Mouse (Mus musculus) lung, embryonic 14.5 days (tissue): ENCODE results near the gene Fam205a1. TPM values are rescaled to one million over a fixed set of nuclear protein-coding genes. Genes with fewer than 3 reads are reported as not detected.
A peak's percentile ranks its signal among the peaks of the same experiment; 100 is the strongest.
"Not testable (repeated sequence)": the region's sequence is repeated elsewhere in the genome, so short reads cannot be mapped to it uniquely, and the experiment has no call there.

Experiments used
- ATAC-seq: fragments of 200-750 bp; cut with Nextera tagmentation; 2 replicates; pipeline ENCODE4 v1.8.0; 2017; ENCODE audit warnings: mild to moderate bottlenecking, moderate TSS enrichment, moderate library complexity; ENCODE audit not compliant: insufficient read depth
- DNase-seq: peaks from one replicate; pipeline ENCODE4 v3.0.0-alpha.2; 2015
- H3K27ac ChIP-seq: fragments of 300-500 bp; sonication (generic); 2 replicates; pipeline ENCODE4 v1.5.1; 2014; ENCODE audit warnings: low read depth, mild to moderate bottlenecking, moderate library complexity
- H3K27me3 ChIP-seq: fragments of 300-500 bp; sonication (generic); 2 replicates; pipeline ENCODE4 v1.6.1; 2014; ENCODE audit warnings: low read length, control low read depth; ENCODE audit not compliant: insufficient read depth
- H3K36me3 ChIP-seq: fragments of 300-500 bp; sonication (generic); 2 replicates; pipeline ENCODE4 v1.6.1; 2014; ENCODE audit warnings: control low read depth; ENCODE audit not compliant: insufficient read depth
- H3K4me1 ChIP-seq: fragments of 300-500 bp; sonication (generic); 2 replicates; pipeline ENCODE4 v1.6.1; 2014; ENCODE audit warnings: antibody characterized with exemption, control low read depth; ENCODE audit not compliant: insufficient read depth
- H3K4me2 ChIP-seq: fragments of 300-500 bp; sonication (generic); 2 replicates; pipeline ENCODE4 v1.6.1; 2014; ENCODE audit warnings: mild to moderate bottlenecking
- H3K4me3 ChIP-seq: fragments of 300-500 bp; sonication (generic); 2 replicates; pipeline ENCODE4 v1.5.1; 2014; ENCODE audit warnings: low read depth, low read length
- H3K9ac ChIP-seq: fragments of 300-500 bp; sonication (generic); 2 replicates; pipeline ENCODE4 v1.6.1; 2014
- H3K9me3 ChIP-seq: fragments of 300-500 bp; sonication (generic); 2 replicates; pipeline ENCODE4 v1.6.1; 2016; ENCODE audit warnings: low read depth, low read length, control low read depth
- CTCF ChIP-seq: IDR thresholded peaks from 2 replicates; pipeline ENCODE4 v1.5.1; 2016; ENCODE audit warnings: antibody characterized with exemption, low read depth
- WGBS: fragments of 180-500 bp; shearing (Covaris S2); extraction: QIAGEN DNeasy Blood & Tissue Kit; methylation state at CpG from one replicate; pipeline ENCODE4 v1.1.7; 2014; 5-methylcytosine and 5-hydroxymethylcytosine counted together
- polyA plus RNA-seq: library from polyadenylated mRNA; unstranded; fragments of >200 nt; fragmentation: Nextera tagmentation; extraction: Ambion mirVana; gene quantifications from 2 replicates; pipeline ENCODE4 v1.2.1, GENCODE M21; 2014

The Fam205a1 gene
- polyA plus RNA-seq, 1 experiment from 2014 or later: 0.05 TPM

GRCm38 (mm10) chr4:42872151-42872550 is 18.5 kb upstream of the Fam205a1 start:
- H3K4me2 ChIP-seq: no peak overlapping the region
- H3K36me3 ChIP-seq: no peaks in the 10 kb centered on the region
- H3K4me3 ChIP-seq: no peak overlapping the region
- no peaks in the 10 kb centered on the region for H3K4me1 ChIP-seq
- 89% methylated on average over 7 of the region's 7 CpGs for WGBS
- no peaks in the 10 kb centered on the region for H3K27me3 ChIP-seq
- no peaks in the 10 kb centered on the region for H3K9me3 ChIP-seq
- no peak for ATAC-seq
- no peak overlapping the region for H3K27ac ChIP-seq
- no peak overlapping the region for H3K9ac ChIP-seq
- DNase-seq: no peak
- no peak for TF ChIP-seq CTCF

- H3K4me1 ChIP-seq: no peaks in the 10 kb centered on the region
- H3K27me3 ChIP-seq: no peaks in the 10 kb centered on the region
- DNase-seq (no peak), ATAC-seq (no peak)
- H3K36me3 ChIP-seq: no peaks in the 10 kb centered on the region
- no peak overlapping the region for H3K4me3 ChIP-seq
- no peak overlapping the region for H3K9ac ChIP-seq
- TF ChIP-seq CTCF: peak; percentile 42
- H3K9me3 ChIP-seq: no peaks in the 10 kb centered on the region
- no peak overlapping the region for H3K27ac ChIP-seq
- WGBS: 74% methylated on average over 5 of the region's 5 CpGs
- no peak overlapping the region for H3K4me2 ChIP-seq
Measured at GRCm38 (mm10) chr4:42870748-42871147, 17.1 kb upstream of the Fam205a1 start.

GRCm38 (mm10) chr4:42868193-42868592 is 14.5 kb upstream of the Fam205a1 start:
- H3K9ac ChIP-seq: no peak overlapping the region
- H3K4me2 ChIP-seq: no peak overlapping the region
- no peak overlapping the region for H3K27ac ChIP-seq
- H3K27me3 ChIP-seq: no peaks in the 10 kb centered on the region
- H3K9me3 ChIP-seq: no peaks in the 10 kb centered on the region
- H3K4me1 ChIP-seq: no peaks in the 10 kb centered on the region
- no peak for ATAC-seq
- no peak overlapping the region for H3K4me3 ChIP-seq
- no peak for TF ChIP-seq CTCF
- DNase-seq: no peak
- WGBS: 81% methylated on average over 5 of the region's 5 CpGs
- no peaks in the 10 kb centered on the region for H3K36me3 ChIP-seq

- ATAC-seq (no peak), DNase-seq (no peak)
- no peaks in the 10 kb centered on the region for H3K9me3 ChIP-seq
- TF ChIP-seq CTCF: no peak
- no peaks in the 10 kb centered on the region for H3K36me3 ChIP-seq
- no peak overlapping the region for H3K4me3 ChIP-seq
- H3K27me3 ChIP-seq: no peaks in the 10 kb centered on the region
- H3K4me1 ChIP-seq: no peaks in the 10 kb centered on the region
- no peak overlapping the region for H3K27ac ChIP-seq
- no peak overlapping the region for H3K9ac ChIP-seq
- 43% methylated on average over 3 of the region's 3 CpGs for WGBS
- H3K4me2 ChIP-seq: no peak overlapping the region
Measured at GRCm38 (mm10) chr4:42867390-42867789, 13.7 kb upstream of the Fam205a1 start.

GRCm38 (mm10) chr4:42863487-42863886 is 9.8 kb upstream of the Fam205a1 start:
- not testable (repeated sequence) for H3K27me3 ChIP-seq, H3K4me1 ChIP-seq, H3K9ac ChIP-seq, ATAC-seq, DNase-seq, H3K4me3 ChIP-seq, H3K27ac ChIP-seq, H3K4me2 ChIP-seq, H3K36me3 ChIP-seq, H3K9me3 ChIP-seq
- WGBS: 82% methylated on average over 5 of the region's 5 CpGs

- H3K27me3 ChIP-seq, H3K4me1 ChIP-seq, H3K9me3 ChIP-seq, H3K36me3 ChIP-seq, H3K4me3 ChIP-seq, H3K27ac ChIP-seq, H3K4me2 ChIP-seq, ATAC-seq, H3K9ac ChIP-seq, DNase-seq: not testable (repeated sequence)
- WGBS: 63% methylated on average over 9 of the region's 9 CpGs
Measured at GRCm38 (mm10) chr4:42860483-42860882, 6.8 kb upstream of the Fam205a1 start.

- H3K27me3 ChIP-seq, H3K4me2 ChIP-seq, H3K27ac ChIP-seq, ATAC-seq, H3K4me3 ChIP-seq, H3K36me3 ChIP-seq, H3K9me3 ChIP-seq, H3K9ac ChIP-seq, DNase-seq, H3K4me1 ChIP-seq: not testable (repeated sequence)
- 59% methylated on average over 1 of the region's 1 CpGs for WGBS
Measured at GRCm38 (mm10) chr4:42856671-42857070, 3.0 kb upstream of the Fam205a1 start, which contains the start of gene Gm12394. Gene Gm12394, minus strand, starts transcription at chr4:42856771.

Other genes starting within 250 kb of the Fam205a1 start
- 0.61 and 2.1 TPM in 2 replicates for gene Gm10591, start 241.7 kb downstream of the Fam205a1 start, polyA plus RNA-seq
- not detected in 2 replicates for gene Gm2564, start 224.2 kb downstream of the Fam205a1 start, polyA plus RNA-seq
- not detected in 2 replicates for gene Ccl27b, start 198.6 kb downstream of the Fam205a1 start, polyA plus RNA-seq
- not detected in 2 replicates for gene Il11ra2, start 192.0 kb downstream of the Fam205a1 start, polyA plus RNA-seq
- 0.45 TPM in 1 of 2 replicates, not detected in the other for gene 4930578G10Rik, start 118.3 kb downstream of the Fam205a1 start, polyA plus RNA-seq
- not detected in 2 replicates for gene Ccl19, start 97.3 kb downstream of the Fam205a1 start, polyA plus RNA-seq
- gene Ccl21a, start 79.9 kb downstream of the Fam205a1 start, polyA plus RNA-seq: 57.4 and 77.5 TPM in 2 replicates
- gene Gm12394, start 2.9 kb upstream of the Fam205a1 start, polyA plus RNA-seq: 0.12 and 0.38 TPM in 2 replicates
- gene Fam205c, start 20.3 kb upstream of the Fam205a1 start, polyA plus RNA-seq: 0.25 and 0.42 TPM in 2 replicates
- 0.43 and 0.53 TPM in 2 replicates for gene Phf24, start 62.8 kb upstream of the Fam205a1 start, polyA plus RNA-seq
- gene Dnajb5, start 95.9 kb upstream of the Fam205a1 start, polyA plus RNA-seq: 6.3 and 6.9 TPM in 2 replicates
- 0.43 and 0.46 TPM in 2 replicates for gene 1700022I11Rik, start 115.7 kb upstream of the Fam205a1 start, polyA plus RNA-seq
- 558 and 560 TPM in 2 replicates for gene Vcp, start 146.6 kb upstream of the Fam205a1 start, polyA plus RNA-seq
- 19.4 and 20.8 TPM in 2 replicates for gene Fancg, start 156.6 kb upstream of the Fam205a1 start, polyA plus RNA-seq
- 19.2 and 21.4 TPM in 2 replicates for gene Pigo, start 171.9 kb upstream of the Fam205a1 start, polyA plus RNA-seq
- 331 and 340 TPM in 2 replicates for gene Stoml2, start 177.8 kb upstream of the Fam205a1 start, polyA plus RNA-seq
- gene Fam214b, start 192.3 kb upstream of the Fam205a1 start, polyA plus RNA-seq: 7.1 and 7.8 TPM in 2 replicates
- 7.6 and 8.2 TPM in 2 replicates for gene Unc13b, start 205.1 kb upstream of the Fam205a1 start, polyA plus RNA-seq